Mouse (Mus musculus) embryo, embryonic 10 days (tissue): Measurements from ENCODE around the gene Pepd.
A peak's percentile ranks its signal among the peaks of the same experiment; 100 is the strongest.

Source experiments
- DNase-seq: peaks from one replicate; pipeline ENCODE4 v3.0.0-alpha.2; 2015; ENCODE audit warnings: low spot score

The Pepd gene

GRCm38 (mm10) chr7:34983702-34984475 is 71.7 kb downstream of the Pepd start:
- no peak for DNase-seq

- peak; percentile 47 for DNase-seq
These were observed 72.5 kb downstream of the Pepd start for GRCm38 (mm10) chr7:34984526-34985133.

- DNase-seq = no peak
These were observed 73.0 kb downstream of the Pepd start for GRCm38 (mm10) chr7:34985216-34985615.

GRCm38 (mm10) chr7:34985646-34986045 is 73.5 kb downstream of the Pepd start:
- no peak for DNase-seq

GRCm38 (mm10) chr7:34986575-34987150 is 74.5 kb downstream of the Pepd start:
- DNase-seq = no peak

- DNase-seq = no peak
These were observed 75.1 kb downstream of the Pepd start for GRCm38 (mm10) chr7:34987258-34987657.

GRCm38 (mm10) chr7:34988488-34988887 is 76.3 kb downstream of the Pepd start:
- no peak for DNase-seq

- no peak for DNase-seq
These were observed 79.6 kb downstream of the Pepd start for GRCm38 (mm10) chr7:34991731-34992246.

GRCm38 (mm10) chr7:34992766-34993165 is 80.6 kb downstream of the Pepd start:
- DNase-seq = no peak

- no peak for DNase-seq
These were observed 83.9 kb downstream of the Pepd start for GRCm38 (mm10) chr7:34995872-34996662.

GRCm38 (mm10) chr7:35000839-35001238 is 88.7 kb downstream of the Pepd start:
- DNase-seq = peak; percentile 75

GRCm38 (mm10) chr7:35003171-35003737 is 91.1 kb downstream of the Pepd start:
- no peak for DNase-seq

GRCm38 (mm10) chr7:35006661-35007060 is 94.5 kb downstream of the Pepd start:
- DNase-seq = no peak

- no peak for DNase-seq
These were observed 101.0 kb downstream of the Pepd start for GRCm38 (mm10) chr7:35013228-35013627.

GRCm38 (mm10) chr7:35015252-35015651 is 103.1 kb downstream of the Pepd start:
- DNase-seq = no peak

GRCm38 (mm10) chr7:35021365-35021764 is 109.2 kb downstream of the Pepd start:
- no peak for DNase-seq

GRCm38 (mm10) chr7:35023251-35023650 is 111.1 kb downstream of the Pepd start:
- DNase-seq = no peak

GRCm38 (mm10) chr7:35024426-35024825 is 112.2 kb downstream of the Pepd start:
- no peak for DNase-seq

GRCm38 (mm10) chr7:35025409-35026275 is 113.5 kb downstream of the Pepd start:
- DNase-seq = peak; percentile 85

GRCm38 (mm10) chr7:35026276-35026630 is 114.1 kb downstream of the Pepd start:
- no peak for DNase-seq

GRCm38 (mm10) chr7:35026838-35027291 is 114.7 kb downstream of the Pepd start:
- DNase-seq = peak; percentile 21
